Mouse (Mus musculus): ENCODE data around the gene Fkbp1a. TPM values are rescaled to one million over a fixed set of nuclear protein-coding genes. Genes with fewer than 3 reads are reported as not detected.

Gene Fkbp1a
- total and polyA plus RNA-seq, 2 experiments from 2014 or later: 72.5 to 454 TPM

DNA sequence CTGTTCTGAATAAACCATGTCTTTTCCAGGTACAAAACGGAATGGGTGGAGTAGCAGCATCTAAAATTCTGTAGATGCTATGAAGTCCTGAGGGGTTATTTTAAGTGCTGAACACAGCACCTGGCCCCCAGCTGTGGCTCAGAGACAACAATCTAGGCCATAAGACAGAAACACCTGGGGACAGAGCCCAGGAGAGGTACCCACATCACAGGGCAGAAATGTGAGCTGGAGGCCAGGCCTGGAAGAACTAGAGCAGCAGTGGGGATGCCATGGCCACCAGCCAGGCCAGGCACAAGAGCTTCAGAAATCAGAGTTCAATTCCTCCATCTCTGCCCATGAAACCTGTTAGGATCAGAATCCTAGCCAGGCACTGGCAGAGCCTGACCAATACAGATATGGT is 14.2 kb upstream of the Fkbp1a start:
- no peak for ATAC-seq (ENCODE audit: insufficient read depth, low read depth)
- no peaks in the 10 kb centered on the region for H3K27me3 ChIP-seq (ENCODE audit: control insufficient read depth, insufficient read depth, low read length)
- no peak for TF ChIP-seq CTCF (IDR thresholded peaks at IDR 0.05; ENCODE audit: low read depth)
- no peak for TF ChIP-seq EP300 (IDR thresholded peaks at IDR 0.05; ENCODE audit: low read depth)
- no peak overlapping the region for H3K27ac ChIP-seq (ENCODE audit: low read depth)
- 0 out of 2 replicates have a peak, but pooled peaks cover 6% of the 10 kb centered on the region for H3K4me1 ChIP-seq (ENCODE audit: control insufficient read depth, insufficient read depth)
- H3K4me2 ChIP-seq (ENCODE audit: low read depth, low read length): no peak overlapping the region
- no peak for DNase-seq (ENCODE audit: low spot score)
- no peak overlapping the region for H3K4me3 ChIP-seq (ENCODE audit: low read depth, low read length)
- H3K36me3 ChIP-seq (replicated peaks; ENCODE audit: control insufficient read depth, insufficient read depth, low read length): no peaks in the 10 kb centered on the region
- H3K9ac ChIP-seq (replicated peaks; ENCODE audit: low read depth, low read length): no peak overlapping the region
- 82% methylated on average over 1 of the region's 1 CpGs for WGBS
- H3K9me3 ChIP-seq (replicated peaks; ENCODE audit: control insufficient read depth, low read length): no peaks in the 10 kb centered on the region

DNA sequence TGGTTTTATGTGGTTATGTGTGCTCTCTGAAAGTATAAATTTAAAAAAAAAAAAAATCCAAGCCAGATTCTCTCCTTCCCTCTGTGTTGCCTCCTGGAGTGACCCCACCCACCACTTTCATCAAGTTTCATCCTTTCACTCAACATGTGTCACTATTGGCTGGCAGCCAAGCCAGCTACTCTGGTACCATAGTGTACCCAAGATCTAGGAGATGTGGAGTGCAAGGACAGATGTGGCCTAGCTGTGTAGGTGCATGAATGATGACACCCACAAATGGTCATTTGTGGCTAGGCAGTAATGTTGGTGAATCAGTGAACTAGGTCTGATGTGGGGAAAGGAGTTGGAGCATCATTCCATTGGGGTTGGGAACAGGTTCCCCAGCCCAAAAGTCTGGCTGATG is 13.1 kb upstream of the Fkbp1a start:
- Histone ChIP-seq H3K27ac (ENCODE audit: low read depth) (no peak overlapping the region), H3K4me3 (ENCODE audit: low read depth, low read length) (no peak overlapping the region), H3K9me3 (replicated peaks; ENCODE audit: control insufficient read depth, low read length) (no peaks in the 10 kb centered on the region), H3K4me1 (ENCODE audit: control insufficient read depth, insufficient read depth) (0 out of 2 replicates have a peak, but pooled peaks cover 6% of the 10 kb centered on the region), H3K4me2 (ENCODE audit: low read depth, low read length) (no peak overlapping the region), H3K9ac (replicated peaks; ENCODE audit: low read depth, low read length) (no peak overlapping the region), H3K36me3 (replicated peaks; ENCODE audit: control insufficient read depth, insufficient read depth, low read length) (no peaks in the 10 kb centered on the region), H3K27me3 (ENCODE audit: control insufficient read depth, insufficient read depth, low read length) (no peaks in the 10 kb centered on the region)
- TF ChIP-seq EP300 (IDR thresholded peaks at IDR 0.05; ENCODE audit: low read depth) (no peak), CTCF (IDR thresholded peaks at IDR 0.05; ENCODE audit: low read depth) (no peak)
- DNase-seq (ENCODE audit: low spot score) (no peak), ATAC-seq (ENCODE audit: insufficient read depth, low read depth) (no peak)

DNA sequence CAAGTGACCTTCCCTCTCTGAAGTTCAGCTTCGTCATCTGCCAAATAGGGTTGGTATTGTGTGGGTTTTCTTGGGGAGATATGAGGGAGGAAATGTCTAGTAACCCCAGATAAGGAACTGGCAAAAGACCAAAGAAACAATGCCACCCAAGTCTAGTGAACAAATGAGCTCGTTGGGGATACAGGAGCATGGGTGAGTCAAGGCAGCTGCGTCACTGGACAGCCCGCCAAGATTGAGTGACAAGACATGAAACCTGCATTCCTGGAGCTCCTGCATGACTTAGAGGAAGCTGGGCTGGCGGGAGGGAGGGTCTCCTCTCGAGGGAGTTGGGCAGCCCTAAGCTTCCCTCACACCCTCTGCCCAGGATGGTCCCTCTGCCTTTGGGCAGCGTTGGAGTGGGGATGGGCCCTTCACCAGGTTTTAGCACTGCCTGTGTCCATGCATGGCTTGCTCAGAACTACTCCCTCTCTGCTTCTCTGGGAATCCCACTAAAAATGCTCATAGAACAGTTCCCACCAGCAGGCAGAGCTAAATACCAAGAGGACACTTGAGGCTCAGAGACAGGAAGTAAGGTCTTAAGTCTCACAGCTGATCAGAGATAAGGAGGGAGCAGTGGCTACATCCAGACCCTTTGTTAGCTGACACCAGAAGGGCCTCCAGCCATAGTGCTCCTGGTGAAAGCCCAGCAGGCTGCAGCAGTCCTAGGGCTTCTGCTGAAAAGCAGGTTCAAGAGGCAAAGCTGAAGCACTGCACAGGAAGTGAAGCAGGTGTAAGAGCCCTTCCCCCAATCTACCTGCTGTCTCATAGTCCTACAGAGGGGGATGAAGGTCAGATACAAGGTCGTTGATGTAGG is 11.7 kb upstream of the Fkbp1a start:
- 24% methylated on average over 8 of the region's 8 CpGs for WGBS
- no peak overlapping the region for H3K4me3 ChIP-seq (ENCODE audit: low read depth, low read length)
- H3K4me2 ChIP-seq (ENCODE audit: low read depth, low read length): no peak overlapping the region
- no peak overlapping the region for H3K9ac ChIP-seq (replicated peaks; ENCODE audit: low read depth, low read length)
- peak overlapping the region; percentile 67 for H3K27ac ChIP-seq (ENCODE audit: low read depth)
- H3K9me3 ChIP-seq (replicated peaks; ENCODE audit: control insufficient read depth, low read length): no peaks in the 10 kb centered on the region
- H3K36me3 ChIP-seq (replicated peaks; ENCODE audit: control insufficient read depth, insufficient read depth, low read length): no peaks in the 10 kb centered on the region
- TF ChIP-seq EP300 (IDR thresholded peaks at IDR 0.05; ENCODE audit: low read depth) (no peak), CTCF (IDR thresholded peaks at IDR 0.05; ENCODE audit: low read depth) (peak; percentile 7; the same call in 1 of the 2 replicates)
- H3K4me1 ChIP-seq (ENCODE audit: control insufficient read depth, insufficient read depth): 0 out of 2 replicates have a peak, but pooled peaks cover 6% of the 10 kb centered on the region
- ATAC-seq (ENCODE audit: insufficient read depth, low read depth) (peak; percentile 8; the same call in 1 of the 2 replicates), DNase-seq (ENCODE audit: low spot score) (peak; percentile 26)
- H3K27me3 ChIP-seq (ENCODE audit: control insufficient read depth, insufficient read depth, low read length): no peaks in the 10 kb centered on the region

- Histone ChIP-seq H3K27ac (ENCODE audit: low read depth) (no peak overlapping the region), H3K4me1 (ENCODE audit: control insufficient read depth, insufficient read depth) (0 out of 2 replicates have a peak, but pooled peaks cover 6% of the 10 kb centered on the region), H3K9ac (replicated peaks; ENCODE audit: low read depth, low read length) (no peak overlapping the region), H3K27me3 (ENCODE audit: control insufficient read depth, insufficient read depth, low read length) (no peaks in the 10 kb centered on the region), H3K36me3 (replicated peaks; ENCODE audit: control insufficient read depth, insufficient read depth, low read length) (no peaks in the 10 kb centered on the region), H3K9me3 (replicated peaks; ENCODE audit: control insufficient read depth, low read length) (no peaks in the 10 kb centered on the region), H3K4me2 (ENCODE audit: low read depth, low read length) (no peak overlapping the region), H3K4me3 (ENCODE audit: low read depth, low read length) (no peak overlapping the region)
- ATAC-seq (ENCODE audit: insufficient read depth, low read depth): no peak
- TF ChIP-seq CTCF (IDR thresholded peaks at IDR 0.05; ENCODE audit: low read depth): no peak
- no peak for TF ChIP-seq EP300 (IDR thresholded peaks at IDR 0.05; ENCODE audit: low read depth)
- 69% methylated on average over 6 of the region's 6 CpGs for WGBS
- no peak for DNase-seq (ENCODE audit: low spot score)
Measured at GRCm38 (mm10) chr2:151533632-151534031, 8.7 kb upstream of the Fkbp1a start.

- Histone ChIP-seq H3K4me2 (ENCODE audit: low read depth, low read length) (no peak overlapping the region), H3K4me1 (ENCODE audit: control insufficient read depth, insufficient read depth) (no peaks in the 10 kb centered on the region), H3K27me3 (ENCODE audit: control insufficient read depth, insufficient read depth, low read length) (no peaks in the 10 kb centered on the region), H3K36me3 (replicated peaks; ENCODE audit: control insufficient read depth, insufficient read depth, low read length) (no peaks in the 10 kb centered on the region), H3K27ac (ENCODE audit: low read depth) (peak overlapping the region; percentile 77), H3K4me3 (ENCODE audit: low read depth, low read length) (no peak overlapping the region), H3K9ac (replicated peaks; ENCODE audit: low read depth, low read length) (no peak overlapping the region), H3K9me3 (replicated peaks; ENCODE audit: control insufficient read depth, low read length) (no peaks in the 10 kb centered on the region)
- WGBS: 20% methylated on average over 1 of the region's 1 CpGs
- ATAC-seq (ENCODE audit: insufficient read depth, low read depth) (peak; percentile 38; the same call in 1 of the 2 replicates), DNase-seq (ENCODE audit: low spot score) (no peak)
- TF ChIP-seq EP300 (IDR thresholded peaks at IDR 0.05; ENCODE audit: low read depth) (no peak), CTCF (IDR thresholded peaks at IDR 0.05; ENCODE audit: low read depth) (no peak)
Measured at GRCm38 (mm10) chr2:151535961-151536617, 6.2 kb upstream of the Fkbp1a start.
